Mouse (Mus musculus) WW6 (cell line): ENCODE measurements around the gene Rgl1.
"Not testable (repeated sequence)": the region's sequence is repeated elsewhere in the genome, so short reads cannot be mapped to it uniquely, and the experiment has no call there.

Experiments used
- DNase-seq: peaks from one replicate; pipeline ENCODE4 v3.0.0-alpha.2; 2013; ENCODE audit warnings: low read depth, low spot score

Rgl1 gene

GRCm38 (mm10) chr1:152656601-152657000 is 109.5 kb downstream of the Rgl1 start:
- no peak for DNase-seq

GRCm38 (mm10) chr1:152654851-152655250 is 111.3 kb downstream of the Rgl1 start:
- no peak for DNase-seq

- no peak for DNase-seq
These were observed 114.7 kb downstream of the Rgl1 start for GRCm38 (mm10) chr1:152651495-152651874.

- DNase-seq = no peak
These were observed 115.2 kb downstream of the Rgl1 start for GRCm38 (mm10) chr1:152650856-152651494.

GRCm38 (mm10) chr1:152648052-152648451 is 118.1 kb downstream of the Rgl1 start:
- DNase-seq = no peak

GRCm38 (mm10) chr1:152642207-152642606 is 123.9 kb downstream of the Rgl1 start:
- DNase-seq = not testable (repeated sequence)

- no peak for DNase-seq
These were observed 125.8 kb downstream of the Rgl1 start for GRCm38 (mm10) chr1:152640195-152640981.

- no peak for DNase-seq
These were observed 126.8 kb downstream of the Rgl1 start for GRCm38 (mm10) chr1:152639344-152639743.

- DNase-seq = no peak
These were observed 131.5 kb downstream of the Rgl1 start for GRCm38 (mm10) chr1:152634638-152635037.

GRCm38 (mm10) chr1:152629780-152630179 is 136.4 kb downstream of the Rgl1 start:
- no peak for DNase-seq

- DNase-seq = no peak
These were observed 140.5 kb downstream of the Rgl1 start for GRCm38 (mm10) chr1:152625651-152626050.

- DNase-seq = peak; percentile 42
These were observed 141.3 kb downstream of the Rgl1 start for GRCm38 (mm10) chr1:152624644-152625454.

GRCm38 (mm10) chr1:152623375-152624270 is 142.5 kb downstream of the Rgl1 start:
- DNase-seq = no peak

GRCm38 (mm10) chr1:152622765-152623211 is 143.4 kb downstream of the Rgl1 start:
- DNase-seq = no peak

GRCm38 (mm10) chr1:152621624-152622023 is 144.5 kb downstream of the Rgl1 start:
- no peak for DNase-seq

GRCm38 (mm10) chr1:152619396-152619795 is 146.8 kb downstream of the Rgl1 start:
- DNase-seq = no peak

GRCm38 (mm10) chr1:152618896-152619295 is 147.3 kb downstream of the Rgl1 start:
- no peak for DNase-seq

- DNase-seq = no peak
These were observed 147.8 kb downstream of the Rgl1 start for GRCm38 (mm10) chr1:152618381-152618780.

- DNase-seq = no peak
These were observed 148.3 kb downstream of the Rgl1 start for GRCm38 (mm10) chr1:152617745-152618342.

- DNase-seq = no peak
These were observed 149.4 kb downstream of the Rgl1 start for GRCm38 (mm10) chr1:152616777-152617057.
